In the genomic region with DNA sequence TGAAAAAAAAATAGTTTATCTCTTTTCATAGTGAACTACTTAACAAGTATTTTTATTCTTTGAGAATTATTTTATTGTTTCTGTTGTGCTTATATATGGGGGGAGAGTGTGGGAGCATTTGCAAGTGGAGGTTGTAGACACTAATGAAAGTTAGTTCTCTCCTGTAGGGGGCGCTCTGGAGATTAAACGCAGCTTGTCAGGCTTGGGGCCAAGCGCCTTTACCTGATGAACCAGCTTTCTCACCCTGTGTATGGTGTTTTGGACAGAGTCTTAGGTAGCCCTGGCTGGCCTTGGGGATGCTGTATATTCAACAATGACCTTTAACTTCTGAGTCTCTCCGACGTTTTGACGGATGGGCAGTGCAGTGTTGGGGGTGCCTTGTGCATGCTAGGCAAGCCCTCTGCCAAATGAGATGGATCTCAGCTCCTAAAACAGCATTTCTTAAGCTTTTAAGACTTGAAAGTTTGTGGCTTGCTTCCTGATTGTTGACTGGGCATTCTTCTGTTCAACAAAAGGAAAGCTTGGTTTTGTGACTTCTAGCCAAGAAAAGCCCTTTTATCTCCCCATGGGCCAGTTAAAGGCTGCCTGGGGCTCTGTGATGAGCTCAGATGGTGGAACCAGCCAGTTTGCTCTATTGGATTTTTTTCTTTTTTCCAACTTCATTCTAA, we compare ENCODE assay signal across 9 mouse cellular contexts.
DNase-seq lines count a peak whose midpoint lies in the region; ATAC-seq lines count a peak whose summit lies in the region.
"Had no signal": no experiment of that assay in that cellular context is flagged by ENCODE, and none has a peak within 500 bp of the region (broad histone marks: within the 10 kb centered on the region; RNA-seq: fewer than 3 reads in every experiment).

No protein-coding gene starts in this region.

- H3K27ac ChIP-seq in forebrain, embryonic 13.5 days, result 0 out of 2 replicates have a peak overlapping the region, but pooled peaks have one; percentile 40
- H3K27ac ChIP-seq in forebrain, embryonic 11.5 days (ENCODE audit: low read depth, low read length), result no peak overlapping the region

- WGBS in forebrain, embryonic 13.5 days, result 8% methylated on average over 6 of the region's 6 CpGs
- WGBS in forebrain, embryonic 11.5 days, result 6% methylated on average over 6 of the region's 6 CpGs

- H3K4me1 ChIP-seq in forebrain, embryonic 13.5 days, result peaks cover 75% of the 10 kb centered on the region
- H3K4me1 ChIP-seq in forebrain, embryonic 11.5 days (replicated peaks; ENCODE audit: control insufficient read depth, insufficient read depth, low read length), result peaks cover 17% of the 10 kb centered on the region; the same call in 1 of the 2 replicates

- no peak overlapping the region for H3K4me2 ChIP-seq in forebrain, embryonic 13.5 days
- H3K4me2 ChIP-seq in forebrain, embryonic 11.5 days (ENCODE audit: low read depth, low read length, severe bottlenecking), result no peak overlapping the region

- H3K27me3 ChIP-seq in forebrain, embryonic 13.5 days, result no peaks in the 10 kb centered on the region
- no peaks in the 10 kb centered on the region for H3K27me3 ChIP-seq in forebrain, embryonic 11.5 days (ENCODE audit: control insufficient read depth, insufficient read depth, low read length)

- no peak for DNase-seq in forebrain, embryonic 11.5 days (ENCODE audit: low spot score)
- peak; percentile 68 for DNase-seq in 3T3-L1 (ENCODE audit: low read depth, low spot score)
- DNase-seq in adipocyte (ENCODE audit: low spot score), result peak; percentile 42
- DNase-seq in liver, result peak; percentile 46
- DNase-seq in urinary bladder, adult 2 months (ENCODE audit: low spot score), result no peak
- DNase-seq in kidney, adult 8-10 months, result no peak
- no peak for DNase-seq in cerebellum, postnatal 36 days
- DNase-seq: heart, postnatal 14 days had no signal

- no peak overlapping the region for H3K9ac ChIP-seq in forebrain, embryonic 13.5 days
- no peak overlapping the region for H3K9ac ChIP-seq in forebrain, embryonic 11.5 days (ENCODE audit: low read length)

- no peaks in the 10 kb centered on the region for H3K36me3 ChIP-seq in forebrain, embryonic 13.5 days (ENCODE audit: poor library complexity, severe bottlenecking)
- no peaks in the 10 kb centered on the region for H3K36me3 ChIP-seq in forebrain, embryonic 11.5 days (ENCODE audit: control insufficient read depth, insufficient read depth, low read length)

- no peak for ATAC-seq in forebrain, embryonic 13.5 days
- no peak for ATAC-seq in forebrain, embryonic 11.5 days (replicated peaks; ENCODE audit: low FRiP score)

- no peak overlapping the region for H3K4me3 ChIP-seq in forebrain, embryonic 13.5 days
- H3K4me3 ChIP-seq in forebrain, embryonic 11.5 days (ENCODE audit: low read depth, low read length), result no peak overlapping the region

- no peaks in the 10 kb centered on the region for H3K9me3 ChIP-seq in forebrain, embryonic 13.5 days (replicated peaks)
- H3K9me3 ChIP-seq in forebrain, embryonic 11.5 days (ENCODE audit: control insufficient read depth, low read length), result no peaks in the 10 kb centered on the region

Comparison
In these comparisons a context has a peak if more than half of its experiments do, and no peak if none do; other contexts are left out.
1. DNase-seq: peak in 3T3-L1 (single experiment), adipocyte (single experiment) and liver (single experiment); none in forebrain, embryonic 11.5 days (single experiment), urinary bladder, adult 2 months (single experiment), kidney, adult 8-10 months (0 of 2) and cerebellum, postnatal 36 days (0 of 2).